Mouse (Mus musculus) kidney, adult 11 months (tissue): ENCODE data around the gene Tex38.

Experiments used
- DNase-seq: peaks from one replicate; pipeline ENCODE4 v3.0.0; 2022

The Tex38 gene

GRCm38 (mm10) chr4:115767647-115768467, 13.0 kb downstream of the Tex38 start:
- no peak for DNase-seq

- DNase-seq, result no peak
These were observed 16.2 kb downstream of the Tex38 start for GRCm38 (mm10) chr4:115764581-115764980.

- peak; percentile 32 for DNase-seq
These were observed 19.6 kb downstream of the Tex38 start for GRCm38 (mm10) chr4:115761206-115761605.

GRCm38 (mm10) chr4:115754851-115755250, 26.0 kb downstream of the Tex38 start:
- DNase-seq, result no peak

GRCm38 (mm10) chr4:115754101-115754500, 26.7 kb downstream of the Tex38 start:
- DNase-seq, result no peak

- no peak for DNase-seq
These were observed 31.5 kb downstream of the Tex38 start for GRCm38 (mm10) chr4:115749336-115749735.

- DNase-seq, result no peak
These were observed 32.6 kb downstream of the Tex38 start for GRCm38 (mm10) chr4:115748181-115748580.

- no peak for DNase-seq
These were observed 37.7 kb downstream of the Tex38 start for GRCm38 (mm10) chr4:115743096-115743495.

GRCm38 (mm10) chr4:115742658-115743057, 38.2 kb downstream of the Tex38 start:
- DNase-seq, result no peak

GRCm38 (mm10) chr4:115738481-115738985, 42.3 kb downstream of the Tex38 start:
- no peak for DNase-seq

- DNase-seq, result peak; percentile 98
These were observed 43.2 kb downstream of the Tex38 start, which contains the start of gene Efcab14 for GRCm38 (mm10) chr4:115737551-115738041. Gene Efcab14, plus strand, starts transcription at chr4:115737744.

GRCm38 (mm10) chr4:115734867-115735266, 46.0 kb downstream of the Tex38 start:
- DNase-seq, result no peak

GRCm38 (mm10) chr4:115733746-115734145, 47.1 kb downstream of the Tex38 start:
- no peak for DNase-seq

GRCm38 (mm10) chr4:115732223-115732818, 48.5 kb downstream of the Tex38 start:
- DNase-seq, result no peak

GRCm38 (mm10) chr4:115731588-115732222, 49.1 kb downstream of the Tex38 start:
- peak; percentile 61 for DNase-seq
